Mouse (Mus musculus): ENCODE measurements at regions not wholly inside any gene's neighbourhood (a gene's known extent, or its start where the extent isn't known, plus 50 kb on each side); places are given as distances from the start of the nearest gene placed in this dataset.

- H3K4me2 ChIP-seq (ENCODE audit: low read depth), result no peak overlapping the region
- H3K4me1 ChIP-seq (replicated peaks; ENCODE audit: control insufficient read depth in 2 of 2, insufficient read depth in 2 of 2, low read length in 1 of 2), result peaks cover 0 to 11% of the 10 kb centered on the region in 2 experiments; a peak in 2 of 4 replicates
- ATAC-seq (ENCODE audit: insufficient read depth), result no peak
- no peak for DNase-seq (ENCODE audit: low read depth in 3 of 3, low spot score in 3 of 3)
- no peaks in the 10 kb centered on the region for H3K36me3 ChIP-seq (replicated peaks; ENCODE audit: control insufficient read depth, insufficient read depth, low read depth)
- no peak overlapping the region for H3K9ac ChIP-seq (replicated peaks)
- no peaks in the 10 kb centered on the region for H3K9me3 ChIP-seq (ENCODE audit: control insufficient read depth, low read length)
- H3K27ac ChIP-seq, result no peak overlapping the region
- H3K27me3 ChIP-seq (ENCODE audit: control insufficient read depth, insufficient read depth, low read length), result no peaks in the 10 kb centered on the region
- WGBS (ENCODE audit: insufficient replicate concordance), result 66% methylated on average over 10 of the region's 10 CpGs
- H3K4me3 ChIP-seq (ENCODE audit: insufficient read depth in 1 of 2, low read depth in 2 of 2, low read length in 2 of 2), result no peak overlapping the region
- TF ChIP-seq CTCF (IDR thresholded peaks at IDR 0.05; ENCODE audit: low read depth) (no peak), EP300 (IDR thresholded peaks at IDR 0.05; ENCODE audit: low read depth) (no peak)
Measured at GRCm38 (mm10) chr2:128279127-128279710, 153.4 kb downstream of the Bcl2l11 start.

- TF ChIP-seq EP300 (IDR thresholded peaks at IDR 0.05; ENCODE audit: low read depth) (no peak), CTCF (IDR thresholded peaks at IDR 0.05; ENCODE audit: low read depth) (no peak)
- Histone ChIP-seq H3K4me3 (ENCODE audit: insufficient read depth in 1 of 2, low read depth in 2 of 2, low read length in 2 of 2) (no peak overlapping the region), H3K27ac (no peak overlapping the region), H3K27me3 (ENCODE audit: control insufficient read depth, insufficient read depth, low read length) (no peaks in the 10 kb centered on the region), H3K4me1 (replicated peaks; ENCODE audit: control insufficient read depth in 2 of 2, insufficient read depth in 2 of 2, low read length in 1 of 2) (no peaks in the 10 kb centered on the region; a peak in 2 of 4 replicates), H3K4me2 (ENCODE audit: low read depth) (no peak overlapping the region), H3K9me3 (ENCODE audit: control insufficient read depth, low read length) (no peaks in the 10 kb centered on the region), H3K9ac (replicated peaks) (no peak overlapping the region), H3K36me3 (replicated peaks; ENCODE audit: control insufficient read depth, insufficient read depth, low read depth) (no peaks in the 10 kb centered on the region)
- DNase-seq (ENCODE audit: low read depth in 3 of 3, low spot score in 3 of 3), result no peak
- ATAC-seq (ENCODE audit: insufficient read depth), result no peak
- 21% methylated on average over 4 of the region's 4 CpGs for WGBS (ENCODE audit: insufficient replicate concordance)
Measured at GRCm38 (mm10) chr2:128282591-128282990, 156.8 kb downstream of the Bcl2l11 start.

- no peaks in the 10 kb centered on the region for H3K4me1 ChIP-seq (replicated peaks; ENCODE audit: control insufficient read depth in 2 of 2, insufficient read depth in 2 of 2, low read length in 1 of 2)
- no peak for DNase-seq (ENCODE audit: low read depth in 3 of 3, low spot score in 3 of 3)
- WGBS (ENCODE audit: insufficient replicate concordance), result 64% methylated on average over 7 of the region's 7 CpGs
- no peak overlapping the region for H3K4me3 ChIP-seq (ENCODE audit: insufficient read depth in 1 of 2, low read depth in 2 of 2, low read length in 2 of 2)
- no peak overlapping the region for H3K27ac ChIP-seq
- no peak overlapping the region for H3K9ac ChIP-seq (replicated peaks)
- no peak overlapping the region for H3K4me2 ChIP-seq (ENCODE audit: low read depth)
- no peaks in the 10 kb centered on the region for H3K9me3 ChIP-seq (ENCODE audit: control insufficient read depth, low read length)
- no peaks in the 10 kb centered on the region for H3K27me3 ChIP-seq (ENCODE audit: control insufficient read depth, insufficient read depth, low read length)
- TF ChIP-seq CTCF (IDR thresholded peaks at IDR 0.05; ENCODE audit: low read depth) (no peak), EP300 (IDR thresholded peaks at IDR 0.05; ENCODE audit: low read depth) (no peak)
- no peaks in the 10 kb centered on the region for H3K36me3 ChIP-seq (replicated peaks; ENCODE audit: control insufficient read depth, insufficient read depth, low read depth)
- no peak for ATAC-seq (ENCODE audit: insufficient read depth)
Measured at GRCm38 (mm10) chr2:128284822-128285421, 159.1 kb downstream of the Bcl2l11 start.

- no peak for ATAC-seq (ENCODE audit: insufficient read depth)
Measured at GRCm38 (mm10) chr2:128285457-128285856, 159.6 kb downstream of the Bcl2l11 start.

GRCm38 (mm10) chr2:128288138-128288551 lies 162.3 kb downstream of the Bcl2l11 start:
- Histone ChIP-seq H3K9me3 (ENCODE audit: control insufficient read depth, low read length) (no peaks in the 10 kb centered on the region), H3K4me3 (ENCODE audit: insufficient read depth in 1 of 2, low read depth in 2 of 2, low read length in 2 of 2) (no peak overlapping the region), H3K4me1 (replicated peaks; ENCODE audit: control insufficient read depth in 2 of 2, insufficient read depth in 2 of 2, low read length in 1 of 2) (no peaks in the 10 kb centered on the region), H3K36me3 (replicated peaks; ENCODE audit: control insufficient read depth, insufficient read depth, low read depth) (no peaks in the 10 kb centered on the region), H3K9ac (replicated peaks) (no peak overlapping the region), H3K4me2 (ENCODE audit: low read depth) (no peak overlapping the region), H3K27ac (no peak overlapping the region), H3K27me3 (ENCODE audit: control insufficient read depth, insufficient read depth, low read length) (no peaks in the 10 kb centered on the region)
- 57% methylated on average over 12 of the region's 12 CpGs for WGBS (ENCODE audit: insufficient replicate concordance)
- DNase-seq (ENCODE audit: low read depth in 3 of 3, low spot score in 3 of 3), result no peak
- ATAC-seq (ENCODE audit: insufficient read depth), result no peak
- TF ChIP-seq CTCF (IDR thresholded peaks at IDR 0.05; ENCODE audit: low read depth) (no peak), EP300 (IDR thresholded peaks at IDR 0.05; ENCODE audit: low read depth) (no peak)

More at GRCm38 (mm10) chr2:128285457-128285856, 159.6 kb downstream of the Bcl2l11 start:
- Histone ChIP-seq H3K27me3 (ENCODE audit: control insufficient read depth, insufficient read depth, low read length) (no peaks in the 10 kb centered on the region), H3K27ac (no peak overlapping the region), H3K4me2 (ENCODE audit: low read depth) (no peak overlapping the region), H3K4me1 (replicated peaks; ENCODE audit: control insufficient read depth in 2 of 2, insufficient read depth in 2 of 2, low read length in 1 of 2) (no peaks in the 10 kb centered on the region), H3K4me3 (ENCODE audit: insufficient read depth in 1 of 2, low read depth in 2 of 2, low read length in 2 of 2) (no peak overlapping the region), H3K9me3 (ENCODE audit: control insufficient read depth, low read length) (no peaks in the 10 kb centered on the region), H3K36me3 (replicated peaks; ENCODE audit: control insufficient read depth, insufficient read depth, low read depth) (no peaks in the 10 kb centered on the region), H3K9ac (replicated peaks) (no peak overlapping the region)
- no peak for DNase-seq (ENCODE audit: low read depth in 3 of 3, low spot score in 3 of 3)
- TF ChIP-seq CTCF (IDR thresholded peaks at IDR 0.05; ENCODE audit: low read depth), result no peak
- no peak for TF ChIP-seq EP300 (IDR thresholded peaks at IDR 0.05; ENCODE audit: low read depth)
- WGBS (ENCODE audit: insufficient replicate concordance), result 74% methylated on average over 12 of the region's 12 CpGs

Measured in liver, embryonic 14.5 days (tissue).